Mouse (Mus musculus): Measurements from ENCODE around the gene Abcb11.

GRCm38 (mm10) chr2:69381740-69382139 is 39.3 kb upstream of the Abcb11 start:
- TF ChIP-seq CTCF (IDR thresholded peaks at IDR 0.05; ENCODE audit: low read depth, low read length) (no peak), EP300 (IDR thresholded peaks at IDR 0.05; ENCODE audit: insufficient read depth, low read depth, low read length) (no peak), POLR2A (IDR thresholded peaks at IDR 0.05; ENCODE audit: insufficient read depth, low read length) (no peak)
